Mouse (Mus musculus): ENCODE results near the gene Traf7. TPM values are rescaled to one million over a fixed set of nuclear protein-coding genes. Genes with fewer than 3 reads are reported as not detected.

Gene Traf7
- polyA plus RNA-seq, 2 experiments from 2014 or later, result 35.0 to 58.7 TPM

- ATAC-seq, result no peak
These were observed 16.9 kb upstream of the Traf7 start for GRCm38 (mm10) chr17:24544613-24545012.

GRCm38 (mm10) chr17:24540375-24540774, 12.6 kb upstream of the Traf7 start:
- no peak for ATAC-seq

GRCm38 (mm10) chr17:24538950-24539349, 11.2 kb upstream of the Traf7 start:
- peak; percentile 52 for ATAC-seq

GRCm38 (mm10) chr17:24537536-24537935, 9.8 kb upstream of the Traf7 start:
- ATAC-seq, result no peak

GRCm38 (mm10) chr17:24535300-24535699, 7.6 kb upstream of the Traf7 start:
- no peak for ATAC-seq

GRCm38 (mm10) chr17:24534160-24534718, 6.5 kb upstream of the Traf7 start, which contains the start of gene Rab26:
Gene Rab26 (minus strand): TSS chr17:24534210.
- ATAC-seq, result no peak

- ATAC-seq, result peak; percentile 47
These were observed 5.6 kb upstream of the Traf7 start for GRCm38 (mm10) chr17:24533099-24533992.

GRCm38 (mm10) chr17:24532045-24532444, 4.3 kb upstream of the Traf7 start:
- no peak for ATAC-seq

GRCm38 (mm10) chr17:24531064-24531463, 3.3 kb upstream of the Traf7 start:
- ATAC-seq, result no peak

- no peak for ATAC-seq
These were observed 2.8 kb upstream of the Traf7 start for GRCm38 (mm10) chr17:24530361-24531050.

- ATAC-seq, result no peak
These were observed 2.1 kb upstream of the Traf7 start for GRCm38 (mm10) chr17:24529883-24530282.

- no peak for ATAC-seq
These were observed 1.3 kb upstream of the Traf7 start for GRCm38 (mm10) chr17:24529007-24529451.

GRCm38 (mm10) chr17:24528560-24528918, 801 bp upstream of the Traf7 start:
- no peak for ATAC-seq

GRCm38 (mm10) chr17:24527315-24527714, 423 bp downstream of the Traf7 start:
- peak; percentile 27 for ATAC-seq

GRCm38 (mm10) chr17:24524734-24525133, 3.0 kb downstream of the Traf7 start:
- no peak for ATAC-seq

GRCm38 (mm10) chr17:24520450-24520849, 7.3 kb downstream of the Traf7 start:
- no peak for ATAC-seq

GRCm38 (mm10) chr17:24514270-24515257, 13.2 kb downstream of the Traf7 start:
- ATAC-seq, result no peak

GRCm38 (mm10) chr17:24513609-24514008, 14.1 kb downstream of the Traf7 start:
- no peak for ATAC-seq

GRCm38 (mm10) chr17:24507806-24508460, 19.8 kb downstream of the Traf7 start:
- no peak for ATAC-seq

GRCm38 (mm10) chr17:24507129-24507664, 20.5 kb downstream of the Traf7 start:
- no peak for ATAC-seq
